Mouse (Mus musculus): ENCODE results near the gene Tmtc1. TPM values are rescaled to one million over a fixed set of nuclear protein-coding genes. Genes with fewer than 3 reads are reported as not detected.

Gene Tmtc1
- total RNA-seq, 2 experiments from 2014 or later, result 36.7 to 37.5 TPM

GRCm38 (mm10) chr6:148205134-148205533 lies 239.1 kb downstream of the Tmtc1 start:
- intact Hi-C loops (cut with DNase I), result no loop called here
- no peak for DNase-seq

GRCm38 (mm10) chr6:148199729-148200128 lies 244.5 kb downstream of the Tmtc1 start:
- no peak for DNase-seq
- intact Hi-C loops (cut with DNase I), result no loop called here

- DNase-seq, result no peak
- intact Hi-C loops (cut with DNase I), result no loop called here
Observed at GRCm38 (mm10) chr6:148199177-148199576, 245.0 kb downstream of the Tmtc1 start.

- no peak for DNase-seq
- intact Hi-C loops (cut with DNase I), result no loop called here
Observed at GRCm38 (mm10) chr6:148193972-148194701, 250.1 kb downstream of the Tmtc1 start.

GRCm38 (mm10) chr6:148185694-148186093 lies 258.5 kb downstream of the Tmtc1 start:
- DNase-seq, result no peak
- intact Hi-C loops (cut with DNase I), result no loop called here

Other genes starting within 250 kb of the Tmtc1 start
- 10 to 100 TPM; 83.4 to 95.5 TPM for gene Ergic2, start 232.0 kb downstream of the Tmtc1 start, total RNA-seq (2021)

Data from left cerebral cortex, postnatal 4 days (tissue).